ENCODE assay signal across 9 mouse cellular contexts in the genomic region with DNA sequence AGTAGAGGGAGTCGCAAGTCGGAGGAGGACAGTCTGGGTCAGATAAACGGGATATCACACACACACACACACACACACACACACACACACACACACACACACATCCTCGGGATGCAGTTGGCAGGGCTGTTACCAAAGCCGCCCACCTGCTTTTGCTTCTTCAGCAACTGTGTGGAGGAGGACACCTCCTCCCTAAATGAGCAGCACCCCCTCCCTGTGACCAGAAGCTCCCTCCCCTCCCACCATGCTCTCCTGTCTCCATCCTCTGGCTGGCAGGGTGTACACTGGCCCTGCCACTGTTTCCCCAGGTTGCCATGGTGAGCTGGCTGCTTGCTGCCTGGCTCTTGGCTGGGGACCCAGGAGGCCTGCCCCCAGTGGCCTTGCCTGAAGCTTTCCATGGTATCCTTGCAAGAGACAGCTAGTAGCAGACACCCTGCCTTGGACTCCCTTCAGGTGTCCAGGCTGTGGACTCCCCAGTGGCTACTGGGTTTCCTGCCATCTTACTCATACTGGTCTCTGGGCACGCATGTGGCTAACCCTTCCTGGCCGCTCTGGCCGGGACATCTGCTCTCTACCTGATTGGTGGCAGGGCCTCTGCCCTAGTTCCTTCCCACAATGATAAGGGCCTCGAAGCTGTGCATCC. TPM values are rescaled to one million over a fixed set of nuclear protein-coding genes. Genes with fewer than 3 reads are reported as not detected.
DNase-seq lines count a peak whose midpoint lies in the region; ATAC-seq and TF ChIP-seq lines count a peak whose summit lies in the region.
"Had no signal": no experiment of that assay in that cellular context is flagged by ENCODE, and none has a peak within 500 bp of the region (broad histone marks: within the 10 kb centered on the region; RNA-seq: fewer than 3 reads in every experiment).

No protein-coding gene starts in this region.

- no peak overlapping the region for H3K4me2 ChIP-seq in kidney, embryonic 14.5 days (replicated peaks; ENCODE audit: low read depth, low read length)
- H3K4me2 ChIP-seq in neural tube, embryonic 15.5 days = peak overlapping the region; percentile 99
- H3K4me2 ChIP-seq: liver, embryonic 13.5 days had no signal

- no peaks in the 10 kb centered on the region for H3K27me3 ChIP-seq in thymus, adult 2 months (ENCODE audit: control insufficient read depth, insufficient read depth, low read length)
- H3K27me3 ChIP-seq in heart, adult 2 months (ENCODE audit: control insufficient read depth, insufficient read depth, low read length) = no peaks in the 10 kb centered on the region
- H3K27me3 ChIP-seq in kidney, embryonic 14.5 days (ENCODE audit: control insufficient read depth, insufficient read depth, low read length) = no peaks in the 10 kb centered on the region
- no peaks in the 10 kb centered on the region for H3K27me3 ChIP-seq in neural tube, embryonic 15.5 days (replicated peaks)

- peaks cover 25% of the 10 kb centered on the region for H3K36me3 ChIP-seq in thymus, adult 2 months (ENCODE audit: control insufficient read depth, insufficient read depth, low read length)
- H3K36me3 ChIP-seq in heart, adult 2 months (ENCODE audit: control insufficient read depth, insufficient read depth, low read length) = peaks cover 2% of the 10 kb centered on the region
- H3K36me3 ChIP-seq in kidney, embryonic 14.5 days (ENCODE audit: control insufficient read depth, insufficient read depth, low read length) = peaks cover 42% of the 10 kb centered on the region
- peaks cover 5% of the 10 kb centered on the region; the same call in 1 of the 2 replicates for H3K36me3 ChIP-seq in neural tube, embryonic 15.5 days

- H3K27ac ChIP-seq in thymus, adult 2 months (ENCODE audit: control insufficient read depth, insufficient read depth, low read length) = no peak overlapping the region
- no peak overlapping the region for H3K27ac ChIP-seq in cortical plate, adult 2 months (ENCODE audit: insufficient read depth, low read length)
- H3K27ac ChIP-seq in heart, adult 2 months = no peak overlapping the region; the same call in 1 of the 2 replicates
- no peak overlapping the region; the same call in 1 of the 2 replicates for H3K27ac ChIP-seq in kidney, embryonic 14.5 days (ENCODE audit: low read depth, low read length)
- peak overlapping the region; percentile 83 for H3K27ac ChIP-seq in neural tube, embryonic 15.5 days (replicated peaks)
- H3K27ac ChIP-seq: liver, embryonic 13.5 days had no signal

- H3K4me3 ChIP-seq in thymus, adult 2 months (ENCODE audit: control insufficient read depth, insufficient read depth, low read length) = no peak overlapping the region
- no peak overlapping the region for H3K4me3 ChIP-seq in cortical plate, adult 2 months (ENCODE audit: insufficient read depth, low read length)
- H3K4me3 ChIP-seq in heart, adult 2 months = no peak overlapping the region
- H3K4me3 ChIP-seq in kidney, embryonic 14.5 days (ENCODE audit: low read length) = no peak overlapping the region
- no peak overlapping the region for H3K4me3 ChIP-seq in lung, adult 2 months (replicated peaks; ENCODE audit: extremely low read depth, low read depth, low read length)
- H3K4me3 ChIP-seq in neural tube, embryonic 15.5 days (replicated peaks) = no peak overlapping the region
- H3K4me3 ChIP-seq: liver, embryonic 13.5 days had no signal

- no peaks in the 10 kb centered on the region for H3K9me3 ChIP-seq in kidney, embryonic 14.5 days (ENCODE audit: control insufficient read depth, low read length)
- H3K9me3 ChIP-seq in neural tube, embryonic 15.5 days (replicated peaks) = no peaks in the 10 kb centered on the region
- H3K9me3 ChIP-seq: liver, embryonic 13.5 days had no signal

- 90% methylated on average over 9 of the region's 9 CpGs for WGBS in thymus, adult 2 months
- 22% methylated on average over 9 of the region's 9 CpGs for WGBS in heart, adult 2 months
- WGBS in kidney, embryonic 14.5 days = 34% methylated on average over 9 of the region's 9 CpGs
- 36% methylated on average over 9 of the region's 9 CpGs for WGBS in lung, adult 2 months
- 12% methylated on average over 9 of the region's 9 CpGs for WGBS in neural tube, embryonic 15.5 days

- H3K79me2 ChIP-seq in heart, adult 2 months (replicated peaks; ENCODE audit: control insufficient read depth, insufficient read depth, low read length) = no peaks in the 10 kb centered on the region

- no peak overlapping the region for H3K9ac ChIP-seq in heart, adult 2 months (ENCODE audit: low read depth, low read length)
- no peak overlapping the region; the same call in 1 of the 2 replicates for H3K9ac ChIP-seq in kidney, embryonic 14.5 days (ENCODE audit: low read depth, low read length)
- no peak overlapping the region for H3K9ac ChIP-seq in neural tube, embryonic 15.5 days (replicated peaks)
- H3K9ac ChIP-seq: liver, embryonic 13.5 days had no signal

- TF ChIP-seq EP300 in heart, adult 2 months (IDR thresholded peaks at IDR 0.05; ENCODE audit: insufficient read depth, low read depth, low read length) = 0 out of 2 replicates have a peak, but pooled peaks have one; percentile 43

- no peak for TF ChIP-seq POLR2A in thymus, adult 2 months (IDR thresholded peaks at IDR 0.05; ENCODE audit: control insufficient read depth, extremely low read depth, insufficient read depth, low read length, poor library complexity)
- no peak for TF ChIP-seq POLR2A in cortical plate, adult 2 months (IDR thresholded peaks at IDR 0.05; ENCODE audit: extremely low read depth, insufficient read depth, low read length)
- peak; percentile 28; the same call in 1 of the 2 replicates for TF ChIP-seq POLR2A in heart, adult 2 months (IDR thresholded peaks at IDR 0.05; ENCODE audit: insufficient read depth, low read depth, low read length)
- no peak for TF ChIP-seq POLR2A in lung, adult 2 months (IDR thresholded peaks at IDR 0.05; ENCODE audit: borderline replicate concordance, extremely low read depth, low read depth, low read length)

- peak; percentile 49 for DNase-seq in thymus, postnatal 14 days
- DNase-seq in thymus, adult 2 months = no peak
- peak; percentile 87 to 92 for DNase-seq in heart, adult 2 months
- DNase-seq in lung, adult 2 months = peak; percentile 63
- DNase-seq: liver, embryonic 13.5 days had no signal

- H3K4me1 ChIP-seq in thymus, adult 2 months (replicated peaks; ENCODE audit: control insufficient read depth, insufficient read depth, low read length) = peaks cover 68% of the 10 kb centered on the region
- peaks cover 21% of the 10 kb centered on the region for H3K4me1 ChIP-seq in cortical plate, adult 2 months (ENCODE audit: control insufficient read depth, insufficient read depth, low read length)
- H3K4me1 ChIP-seq in heart, adult 2 months (ENCODE audit: control insufficient read depth, insufficient read depth, low read length) = peaks cover 41% of the 10 kb centered on the region
- H3K4me1 ChIP-seq in kidney, embryonic 14.5 days (ENCODE audit: control insufficient read depth, insufficient read depth, low read length) = peaks cover 95% of the 10 kb centered on the region
- peaks cover 57% of the 10 kb centered on the region for H3K4me1 ChIP-seq in lung, adult 2 months (ENCODE audit: control insufficient read depth, insufficient read depth, low read length)
- H3K4me1 ChIP-seq in neural tube, embryonic 15.5 days = peaks cover 100% of the 10 kb centered on the region

- 0 out of 2 replicates have a peak, but pooled peaks have one; percentile 8 for ATAC-seq in kidney, embryonic 14.5 days (ENCODE audit: low FRiP score, low TSS enrichment)
- ATAC-seq in neural tube, embryonic 15.5 days (ENCODE audit: low FRiP score) = peak; percentile 19; the same call in 1 of the 2 replicates
- no peak for ATAC-seq in megakaryocyte, adult 5-6 weeks (ENCODE audit: poor library complexity, severe bottlenecking)

- no peak for TF ChIP-seq CTCF in thymus, adult 2 months (IDR thresholded peaks at IDR 0.05; ENCODE audit: borderline replicate concordance, control insufficient read depth, extremely low read depth, insufficient read depth, low read length, poor library complexity)
- TF ChIP-seq CTCF in cortical plate, adult 2 months (IDR thresholded peaks at IDR 0.05; ENCODE audit: extremely low read depth, insufficient read depth, low read length) = 0 out of 2 replicates have a peak, but pooled peaks have one; percentile 1
- TF ChIP-seq CTCF in heart, adult 2 months (IDR thresholded peaks at IDR 0.05) = peak; percentile 74
- TF ChIP-seq CTCF in lung, adult 2 months (IDR thresholded peaks at IDR 0.05; ENCODE audit: insufficient read depth, low read length) = no peak

- intact Hi-C loops in heart, adult 2 months (cut with DNase I) = no loop called here

RNA-seq across cellular contexts. Expression of a gene that starts 16.2 kb away (rescaled TPM):
- 1.3 and 1.9 TPM in 2 replicates for polyA plus RNA-seq in thymus, adult 2 months (2012; rRNA removed)
- polyA plus RNA-seq in cortical plate, adult 2 months (2012; rRNA removed) = 3.4 and 3.5 TPM in 2 replicates
- total RNA-seq in heart, adult 2 months (2021) = under 1 TPM; 0.27 to 0.31 TPM
- polyA plus RNA-seq in heart, adult 2 months (2012; rRNA removed) = 0.94 and 1.6 TPM in 2 replicates
- 0.64 TPM in 1 of 2 replicates, not detected in the other for polyA plus RNA-seq in kidney, embryonic 14.5 days (2014; fragmentation: Nextera tagmentation; extraction: Ambion mirVana)
- polyA plus RNA-seq in lung, adult 2 months (2012; rRNA removed) = 0.29 and 0.40 TPM in 2 replicates
- 2.2 and 3.0 TPM in 2 replicates for polyA plus RNA-seq in neural tube, embryonic 15.5 days (2015; fragmentation: Nextera tagmentation; extraction: Ambion mirVana)
- not detected in 2 replicates for total RNA-seq in megakaryocyte, adult 5-6 weeks (2015)
- not detected in 2 replicates for total RNA-seq in megakaryocyte, adult 5-6 weeks (2017)
- polyA plus RNA-seq: liver, embryonic 13.5 days had no signal

RNA-seq across cellular contexts. Expression of a gene that starts 39.0 kb away (rescaled TPM):
- polyA plus RNA-seq in thymus, adult 2 months (2012; rRNA removed) = 63.5 and 74.1 TPM in 2 replicates
- 6.3 and 6.8 TPM in 2 replicates for polyA plus RNA-seq in cortical plate, adult 2 months (2012; rRNA removed)
- total RNA-seq in heart, adult 2 months (2021) = 10 to 100 TPM; 10.1 to 12.8 TPM
- polyA plus RNA-seq in heart, adult 2 months (2012; rRNA removed) = 7.1 and 10.9 TPM in 2 replicates
- polyA plus RNA-seq in kidney, embryonic 14.5 days (2014; fragmentation: Nextera tagmentation; extraction: Ambion mirVana) = 27.7 and 36.7 TPM in 2 replicates
- polyA plus RNA-seq in lung, adult 2 months (2012; rRNA removed) = 59.0 and 62.2 TPM in 2 replicates
- 17.3 and 19.9 TPM in 2 replicates for polyA plus RNA-seq in neural tube, embryonic 15.5 days (2015; fragmentation: Nextera tagmentation; extraction: Ambion mirVana)
- total RNA-seq in megakaryocyte, adult 5-6 weeks (2015) = 124 and 125 TPM in 2 replicates
- 38.8 and 43.3 TPM in 2 replicates for total RNA-seq in megakaryocyte, adult 5-6 weeks (2017)

RNA-seq across cellular contexts. Expression of a gene that starts 57.4 kb away (rescaled TPM):
- polyA plus RNA-seq in thymus, adult 2 months (2012; rRNA removed) = 59.2 and 85.6 TPM in 2 replicates
- polyA plus RNA-seq in cortical plate, adult 2 months (2012; rRNA removed) = 0.93 and 1.8 TPM in 2 replicates
- total RNA-seq in heart, adult 2 months (2021) = 1 to 10 TPM; 1.4 to 2.3 TPM
- 0.27 and 0.56 TPM in 2 replicates for polyA plus RNA-seq in heart, adult 2 months (2012; rRNA removed)
- polyA plus RNA-seq in kidney, embryonic 14.5 days (2014; fragmentation: Nextera tagmentation; extraction: Ambion mirVana) = 284 and 300 TPM in 2 replicates
- 0.58 and 1.4 TPM in 2 replicates for polyA plus RNA-seq in lung, adult 2 months (2012; rRNA removed)
- polyA plus RNA-seq in neural tube, embryonic 15.5 days (2015; fragmentation: Nextera tagmentation; extraction: Ambion mirVana) = 25.8 and 71.2 TPM in 2 replicates
- 299 and 310 TPM in 2 replicates for total RNA-seq in megakaryocyte, adult 5-6 weeks (2015)
- 694 and 703 TPM in 2 replicates for total RNA-seq in megakaryocyte, adult 5-6 weeks (2017)

RNA-seq across cellular contexts. Expression of a gene that starts 59.0 kb away (rescaled TPM):
- polyA plus RNA-seq in thymus, adult 2 months (2012; rRNA removed) = 8.4 and 12.2 TPM in 2 replicates
- polyA plus RNA-seq in cortical plate, adult 2 months (2012; rRNA removed) = 0.40 and 0.56 TPM in 2 replicates
- under 1 TPM; 0.13 to 0.32 TPM for total RNA-seq in heart, adult 2 months (2021)
- polyA plus RNA-seq in heart, adult 2 months (2012; rRNA removed) = 0.14 and 0.26 TPM in 2 replicates
- 32.5 and 44.1 TPM in 2 replicates for polyA plus RNA-seq in kidney, embryonic 14.5 days (2014; fragmentation: Nextera tagmentation; extraction: Ambion mirVana)
- polyA plus RNA-seq in lung, adult 2 months (2012; rRNA removed) = 0.16 and 0.25 TPM in 2 replicates
- polyA plus RNA-seq in neural tube, embryonic 15.5 days (2015; fragmentation: Nextera tagmentation; extraction: Ambion mirVana) = 3.8 and 12.0 TPM in 2 replicates
- total RNA-seq in megakaryocyte, adult 5-6 weeks (2015) = 26.4 and 31.3 TPM in 2 replicates
- 26.5 and 27.5 TPM in 2 replicates for total RNA-seq in megakaryocyte, adult 5-6 weeks (2017)

Comparison
In these comparisons a context has a peak if more than half of its experiments do, and no peak if none do; other contexts are left out.
1. CTCF ChIP-seq: peak in cortical plate, adult 2 months (single experiment) and heart, adult 2 months (single experiment); none in thymus, adult 2 months (single experiment) and lung, adult 2 months (single experiment).